Mouse (Mus musculus): ENCODE results near the gene Pbx3. TPM values are rescaled to one million over a fixed set of nuclear protein-coding genes. Genes with fewer than 3 reads are reported as not detected.

Pbx3 gene
- polyA plus RNA-seq, 1 experiment, result 16.2 TPM

- Histone ChIP-seq H3K27ac (ENCODE audit: insufficient read depth, low read length) (no peak overlapping the region), H3K9me3 (replicated peaks; ENCODE audit: control insufficient read depth, insufficient read depth, low read length, poor library complexity, severe bottlenecking) (no peaks in the 10 kb centered on the region), H3K27me3 (ENCODE audit: control insufficient read depth, insufficient read depth, low read length, poor library complexity, severe bottlenecking) (no peaks in the 10 kb centered on the region), H3K4me3 (ENCODE audit: low read depth, low read length) (no peak overlapping the region), H3K4me1 (ENCODE audit: control insufficient read depth, insufficient read depth, low read length) (no peaks in the 10 kb centered on the region), H3K9ac (ENCODE audit: low read depth, poor library complexity, severe bottlenecking) (no peak overlapping the region), H3K36me3 (ENCODE audit: control insufficient read depth, insufficient read depth, low read length, poor library complexity, severe bottlenecking) (no peaks in the 10 kb centered on the region)
- TF ChIP-seq POLR2A (IDR thresholded peaks at IDR 0.05; ENCODE audit: insufficient read depth, low read length) (no peak), EP300 (IDR thresholded peaks at IDR 0.05; ENCODE audit: insufficient read depth, low read depth, low read length) (no peak)
Observed at GRCm38 (mm10) chr2:34289726-34290125, 83.2 kb downstream of the Pbx3 start.

- Histone ChIP-seq H3K4me3 (ENCODE audit: low read depth, low read length) (no peak overlapping the region), H3K27me3 (ENCODE audit: control insufficient read depth, insufficient read depth, low read length, poor library complexity, severe bottlenecking) (no peaks in the 10 kb centered on the region), H3K4me1 (ENCODE audit: control insufficient read depth, insufficient read depth, low read length) (no peaks in the 10 kb centered on the region), H3K9ac (ENCODE audit: low read depth, poor library complexity, severe bottlenecking) (no peak overlapping the region), H3K36me3 (ENCODE audit: control insufficient read depth, insufficient read depth, low read length, poor library complexity, severe bottlenecking) (no peaks in the 10 kb centered on the region), H3K27ac (ENCODE audit: insufficient read depth, low read length) (no peak overlapping the region), H3K9me3 (replicated peaks; ENCODE audit: control insufficient read depth, insufficient read depth, low read length, poor library complexity, severe bottlenecking) (no peaks in the 10 kb centered on the region)
- TF ChIP-seq POLR2A (IDR thresholded peaks at IDR 0.05; ENCODE audit: insufficient read depth, low read length) (no peak), EP300 (IDR thresholded peaks at IDR 0.05; ENCODE audit: insufficient read depth, low read depth, low read length) (no peak), CTCF (IDR thresholded peaks at IDR 0.05; ENCODE audit: low read depth, low read length) (no peak)
Observed at GRCm38 (mm10) chr2:34284239-34284638, 88.7 kb downstream of the Pbx3 start.

- Histone ChIP-seq H3K27me3 (ENCODE audit: control insufficient read depth, insufficient read depth, low read length, poor library complexity, severe bottlenecking) (no peaks in the 10 kb centered on the region), H3K4me3 (ENCODE audit: low read depth, low read length) (no peak overlapping the region), H3K9me3 (replicated peaks; ENCODE audit: control insufficient read depth, insufficient read depth, low read length, poor library complexity, severe bottlenecking) (no peaks in the 10 kb centered on the region)
Observed at GRCm38 (mm10) chr2:34280996-34281395, 91.9 kb downstream of the Pbx3 start.

GRCm38 (mm10) chr2:34279726-34280125 is 93.2 kb downstream of the Pbx3 start:
- H3K27ac ChIP-seq (ENCODE audit: insufficient read depth, low read length), result no peak overlapping the region

More at GRCm38 (mm10) chr2:34280996-34281395, 91.9 kb downstream of the Pbx3 start:
- TF ChIP-seq CTCF (IDR thresholded peaks at IDR 0.05; ENCODE audit: low read depth, low read length), result no peak
- no peak for TF ChIP-seq POLR2A (IDR thresholded peaks at IDR 0.05; ENCODE audit: insufficient read depth, low read length)
- no peak for TF ChIP-seq EP300 (IDR thresholded peaks at IDR 0.05; ENCODE audit: insufficient read depth, low read depth, low read length)
- Histone ChIP-seq H3K36me3 (ENCODE audit: control insufficient read depth, insufficient read depth, low read length, poor library complexity, severe bottlenecking) (no peaks in the 10 kb centered on the region), H3K4me1 (ENCODE audit: control insufficient read depth, insufficient read depth, low read length) (no peaks in the 10 kb centered on the region), H3K9ac (ENCODE audit: low read depth, poor library complexity, severe bottlenecking) (no peak overlapping the region), H3K27ac (ENCODE audit: insufficient read depth, low read length) (no peak overlapping the region)

GRCm38 (mm10) chr2:34275630-34276193 is 97.2 kb downstream of the Pbx3 start:
- no peak for TF ChIP-seq EP300 (IDR thresholded peaks at IDR 0.05; ENCODE audit: insufficient read depth, low read depth, low read length)
- TF ChIP-seq CTCF (IDR thresholded peaks at IDR 0.05; ENCODE audit: low read depth, low read length), result no peak
- TF ChIP-seq POLR2A (IDR thresholded peaks at IDR 0.05; ENCODE audit: insufficient read depth, low read length), result no peak
- H3K4me3 ChIP-seq (ENCODE audit: low read depth, low read length), result no peak overlapping the region
- H3K27me3 ChIP-seq (ENCODE audit: control insufficient read depth, insufficient read depth, low read length, poor library complexity, severe bottlenecking), result no peaks in the 10 kb centered on the region

More at GRCm38 (mm10) chr2:34279726-34280125, 93.2 kb downstream of the Pbx3 start:
- no peaks in the 10 kb centered on the region for H3K9me3 ChIP-seq (replicated peaks; ENCODE audit: control insufficient read depth, insufficient read depth, low read length, poor library complexity, severe bottlenecking)
- H3K9ac ChIP-seq (ENCODE audit: low read depth, poor library complexity, severe bottlenecking), result no peak overlapping the region
- H3K27me3 ChIP-seq (ENCODE audit: control insufficient read depth, insufficient read depth, low read length, poor library complexity, severe bottlenecking), result no peaks in the 10 kb centered on the region
- no peaks in the 10 kb centered on the region for H3K36me3 ChIP-seq (ENCODE audit: control insufficient read depth, insufficient read depth, low read length, poor library complexity, severe bottlenecking)
- TF ChIP-seq EP300 (IDR thresholded peaks at IDR 0.05; ENCODE audit: insufficient read depth, low read depth, low read length) (no peak), POLR2A (IDR thresholded peaks at IDR 0.05; ENCODE audit: insufficient read depth, low read length) (no peak), CTCF (IDR thresholded peaks at IDR 0.05; ENCODE audit: low read depth, low read length) (no peak)
- no peaks in the 10 kb centered on the region for H3K4me1 ChIP-seq (ENCODE audit: control insufficient read depth, insufficient read depth, low read length)
- no peak overlapping the region for H3K4me3 ChIP-seq (ENCODE audit: low read depth, low read length)

GRCm38 (mm10) chr2:34262046-34262445 is 110.9 kb downstream of the Pbx3 start:
- Histone ChIP-seq H3K9me3 (replicated peaks; ENCODE audit: control insufficient read depth, insufficient read depth, low read length, poor library complexity, severe bottlenecking) (no peaks in the 10 kb centered on the region), H3K27ac (ENCODE audit: insufficient read depth, low read length) (no peak overlapping the region), H3K27me3 (ENCODE audit: control insufficient read depth, insufficient read depth, low read length, poor library complexity, severe bottlenecking) (no peaks in the 10 kb centered on the region), H3K9ac (ENCODE audit: low read depth, poor library complexity, severe bottlenecking) (no peak overlapping the region), H3K4me3 (ENCODE audit: low read depth, low read length) (no peak overlapping the region), H3K36me3 (ENCODE audit: control insufficient read depth, insufficient read depth, low read length, poor library complexity, severe bottlenecking) (no peaks in the 10 kb centered on the region), H3K4me1 (ENCODE audit: control insufficient read depth, insufficient read depth, low read length) (no peaks in the 10 kb centered on the region)
- TF ChIP-seq EP300 (IDR thresholded peaks at IDR 0.05; ENCODE audit: insufficient read depth, low read depth, low read length), result no peak
- TF ChIP-seq POLR2A (IDR thresholded peaks at IDR 0.05; ENCODE audit: insufficient read depth, low read length), result no peak
- TF ChIP-seq CTCF (IDR thresholded peaks at IDR 0.05; ENCODE audit: low read depth, low read length), result no peak

More at GRCm38 (mm10) chr2:34275630-34276193, 97.2 kb downstream of the Pbx3 start:
- H3K36me3 ChIP-seq (ENCODE audit: control insufficient read depth, insufficient read depth, low read length, poor library complexity, severe bottlenecking), result no peaks in the 10 kb centered on the region
- H3K4me1 ChIP-seq (ENCODE audit: control insufficient read depth, insufficient read depth, low read length), result no peaks in the 10 kb centered on the region
- no peak overlapping the region for H3K27ac ChIP-seq (ENCODE audit: insufficient read depth, low read length)
- H3K9me3 ChIP-seq (replicated peaks; ENCODE audit: control insufficient read depth, insufficient read depth, low read length, poor library complexity, severe bottlenecking), result no peaks in the 10 kb centered on the region
- no peak overlapping the region for H3K9ac ChIP-seq (ENCODE audit: low read depth, poor library complexity, severe bottlenecking)
